Mouse (Mus musculus) neural tube, embryonic 11.5 days (tissue): ENCODE measurements at regions not wholly inside any gene's neighbourhood (a gene's known extent, or its start where the extent isn't known, plus 50 kb on each side); places are given as distances from the start of the nearest gene placed in this dataset.
"Not testable (repeated sequence)": the region's sequence is repeated elsewhere in the genome, so short reads cannot be mapped to it uniquely, and the experiment has no call there.

ENCODE experiments used
- ATAC-seq: fragments of 200-750 bp; cut with Nextera tagmentation; 2 replicates; pipeline ENCODE4 v1.8.0; 2017; ENCODE audit warnings: moderate number of reproducible peaks, mild to moderate bottlenecking, moderate TSS enrichment, moderate library complexity; ENCODE audit not compliant: insufficient read depth, low FRiP score, low TSS enrichment
- DNase-seq: peaks from one replicate; pipeline ENCODE4 v3.0.0-alpha.2; 2015; ENCODE audit warnings: low spot score
- H3K27ac ChIP-seq: fragments of 300-500 bp; sonication (generic); 2 replicates; pipeline ENCODE4 v1.5.1; 2014; ENCODE audit warnings: low read depth, mild to moderate bottlenecking, low read length
- H3K27me3 ChIP-seq: fragments of 300-500 bp; sonication (generic); 2 replicates; pipeline ENCODE4 v1.6.1; 2014; ENCODE audit warnings: mild to moderate bottlenecking, low read length, mixed read lengths; ENCODE audit not compliant: control insufficient read depth, insufficient read depth
- H3K36me3 ChIP-seq: fragments of 300-500 bp; sonication (generic); 2 replicates; pipeline ENCODE4 v1.6.1; 2014; ENCODE audit warnings: mild to moderate bottlenecking, low read length, moderate library complexity, mixed read lengths; ENCODE audit not compliant: control insufficient read depth, insufficient read depth
- H3K4me1 ChIP-seq: fragments of 300-500 bp; sonication (generic); 2 replicates; pipeline ENCODE4 v1.6.1; 2014; ENCODE audit warnings: low read length, mixed read lengths; ENCODE audit not compliant: control insufficient read depth, insufficient read depth
- H3K4me2 ChIP-seq: fragments of 300-500 bp; sonication (generic); 2 replicates; pipeline ENCODE4 v1.6.1; 2014; ENCODE audit warnings: low read depth, mild to moderate bottlenecking, moderate library complexity
- H3K4me3 ChIP-seq: fragments of 300-500 bp; sonication (generic); 2 replicates; pipeline ENCODE4 v1.5.1; 2014; ENCODE audit warnings: low read depth, low read length
- H3K9ac ChIP-seq: fragments of 300-500 bp; sonication (generic); 2 replicates; pipeline ENCODE4 v1.6.1; 2014; ENCODE audit warnings: mild to moderate bottlenecking, low read length
- H3K9me3 ChIP-seq: fragments of 300-500 bp; sonication (generic); 2 replicates; pipeline ENCODE4 v1.6.1; 2016; ENCODE audit warnings: low read length; ENCODE audit not compliant: control insufficient read depth
- WGBS: fragments of 180-500 bp; shearing (Covaris S2); extraction: QIAGEN DNeasy Blood & Tissue Kit; methylation state at CpG from one replicate; pipeline ENCODE4 v1.1.7; 2014; 5-methylcytosine and 5-hydroxymethylcytosine counted together

GRCm38 (mm10) chr5:51941925-51942291 is 248.4 kb downstream of the Dhx15 start:
- not testable (repeated sequence) for H3K9ac ChIP-seq, H3K27ac ChIP-seq, H3K4me2 ChIP-seq, H3K4me3 ChIP-seq, H3K9me3 ChIP-seq, H3K27me3 ChIP-seq, ATAC-seq, H3K4me1 ChIP-seq, H3K36me3 ChIP-seq, DNase-seq
- WGBS, result 70% methylated on average over 4 of the region's 4 CpGs

GRCm38 (mm10) chr5:51941255-51941924 is 248.9 kb downstream of the Dhx15 start:
- no peak for DNase-seq
- Histone ChIP-seq H3K4me2 (no peak overlapping the region), H3K36me3 (no peaks in the 10 kb centered on the region), H3K4me3 (no peak overlapping the region), H3K27ac (no peak overlapping the region), H3K9ac (no peak overlapping the region), H3K4me1 (no peaks in the 10 kb centered on the region), H3K9me3 (no peaks in the 10 kb centered on the region), H3K27me3 (no peaks in the 10 kb centered on the region)
- ATAC-seq, result no peak
- WGBS, result 72% methylated on average over 8 of the region's 8 CpGs

GRCm38 (mm10) chr5:51938845-51939244 is 251.5 kb downstream of the Dhx15 start:
- Histone ChIP-seq H3K36me3 (no peaks in the 10 kb centered on the region), H3K9me3 (no peaks in the 10 kb centered on the region), H3K4me2 (no peak overlapping the region), H3K27me3 (no peaks in the 10 kb centered on the region), H3K27ac (no peak overlapping the region), H3K4me1 (no peaks in the 10 kb centered on the region), H3K9ac (no peak overlapping the region), H3K4me3 (no peak overlapping the region)
- DNase-seq (no peak), ATAC-seq (no peak)
- WGBS, result 91% methylated on average over 6 of the region's 6 CpGs

- Histone ChIP-seq H3K9ac (no peak overlapping the region), H3K9me3 (no peaks in the 10 kb centered on the region), H3K36me3 (no peaks in the 10 kb centered on the region), H3K4me1 (no peaks in the 10 kb centered on the region), H3K27ac (no peak overlapping the region), H3K27me3 (no peaks in the 10 kb centered on the region), H3K4me2 (no peak overlapping the region), H3K4me3 (no peak overlapping the region)
- ATAC-seq, result no peak
- no peak for DNase-seq
- 88% methylated on average over 6 of the region's 6 CpGs for WGBS
These were observed 253.0 kb downstream of the Dhx15 start for GRCm38 (mm10) chr5:51937320-51937719.

- peak; percentile 53 for DNase-seq
- no peak overlapping the region for H3K4me2 ChIP-seq
- H3K27ac ChIP-seq, result no peak overlapping the region
- peak; percentile 73 for ATAC-seq
- H3K36me3 ChIP-seq, result no peaks in the 10 kb centered on the region
- H3K9me3 ChIP-seq, result no peaks in the 10 kb centered on the region
- H3K27me3 ChIP-seq, result no peaks in the 10 kb centered on the region
- H3K4me3 ChIP-seq, result no peak overlapping the region
- H3K4me1 ChIP-seq, result no peaks in the 10 kb centered on the region
- WGBS, result 70% methylated on average over 17 of the region's 17 CpGs
- H3K9ac ChIP-seq, result no peak overlapping the region
These were observed 254.6 kb downstream of the Dhx15 start for GRCm38 (mm10) chr5:51935391-51936354.

- H3K9me3 ChIP-seq, result no peaks in the 10 kb centered on the region
- DNase-seq (no peak), ATAC-seq (no peak)
- no peak overlapping the region for H3K9ac ChIP-seq
- H3K4me1 ChIP-seq, result no peaks in the 10 kb centered on the region
- no peak overlapping the region for H3K4me2 ChIP-seq
- H3K27ac ChIP-seq, result no peak overlapping the region
- H3K36me3 ChIP-seq, result no peaks in the 10 kb centered on the region
- 89% methylated on average over 4 of the region's 4 CpGs for WGBS
- H3K27me3 ChIP-seq, result no peaks in the 10 kb centered on the region
- H3K4me3 ChIP-seq, result no peak overlapping the region
These were observed 255.4 kb downstream of the Dhx15 start for GRCm38 (mm10) chr5:51934910-51935309.

- Histone ChIP-seq H3K4me3 (no peak overlapping the region), H3K4me1 (no peaks in the 10 kb centered on the region), H3K27ac (no peak overlapping the region), H3K9me3 (no peaks in the 10 kb centered on the region), H3K4me2 (no peak overlapping the region), H3K27me3 (no peaks in the 10 kb centered on the region), H3K9ac (no peak overlapping the region), H3K36me3 (no peaks in the 10 kb centered on the region)
- WGBS, result 94% methylated on average over 1 of the region's 1 CpGs
- DNase-seq (no peak), ATAC-seq (no peak)
These were observed 257.0 kb downstream of the Dhx15 start for GRCm38 (mm10) chr5:51933331-51933730.

GRCm38 (mm10) chr5:51930416-51930815 is 259.9 kb downstream of the Dhx15 start:
- Histone ChIP-seq H3K4me3 (no peak overlapping the region), H3K4me1 (no peaks in the 10 kb centered on the region), H3K27me3 (no peaks in the 10 kb centered on the region), H3K27ac (no peak overlapping the region), H3K36me3 (no peaks in the 10 kb centered on the region), H3K9ac (no peak overlapping the region), H3K4me2 (no peak overlapping the region), H3K9me3 (no peaks in the 10 kb centered on the region)
- ATAC-seq, result no peak
- no peak for DNase-seq
- 74% methylated on average over 3 of the region's 3 CpGs for WGBS

GRCm38 (mm10) chr5:51928801-51929200 is 261.5 kb downstream of the Dhx15 start:
- no peaks in the 10 kb centered on the region for H3K36me3 ChIP-seq
- H3K4me3 ChIP-seq, result no peak overlapping the region
- no peak for ATAC-seq
- WGBS, result 93% methylated on average over 3 of the region's 3 CpGs
- H3K27ac ChIP-seq, result no peak overlapping the region
- H3K9me3 ChIP-seq, result no peaks in the 10 kb centered on the region
- no peaks in the 10 kb centered on the region for H3K4me1 ChIP-seq
- DNase-seq, result no peak
- no peaks in the 10 kb centered on the region for H3K27me3 ChIP-seq
- H3K9ac ChIP-seq, result no peak overlapping the region
- no peak overlapping the region for H3K4me2 ChIP-seq
